Mouse (Mus musculus) liver, postnatal 0 days (tissue): ENCODE measurements around the gene Alg2. TPM values are rescaled to one million over a fixed set of nuclear protein-coding genes. Genes with fewer than 3 reads are reported as not detected.

ENCODE experiments used
- ATAC-seq: fragments of 200-750 bp; cut with Nextera tagmentation; 2 replicates; pipeline ENCODE4 v1.8.0; 2017; ENCODE audit warnings: mild to moderate bottlenecking, moderate library complexity
- DNase-seq: peaks from one replicate; pipeline ENCODE4 v3.0.0-alpha.2; 2016
- H3K27ac ChIP-seq: fragments of 300-500 bp; sonication (generic); 2 replicates; pipeline ENCODE4 v1.5.1; 2014; ENCODE audit warnings: antibody characterized with exemption, moderate library complexity, mild to moderate bottlenecking, low read depth
- H3K27me3 ChIP-seq: fragments of 300-500 bp; sonication (generic); 2 replicates; pipeline ENCODE4 v1.6.1; 2014; ENCODE audit warnings: low read length, control low read depth, mixed read lengths; ENCODE audit not compliant: insufficient read depth
- H3K36me3 ChIP-seq: fragments of 300-500 bp; sonication (generic); replicated peaks from 2 replicates; pipeline ENCODE4 v1.6.1; 2014; ENCODE audit warnings: mild to moderate bottlenecking, control low read depth, low read length, moderate library complexity, mixed read lengths; ENCODE audit not compliant: insufficient read depth
- H3K4me1 ChIP-seq: fragments of 300-500 bp; sonication (generic); 2 replicates; pipeline ENCODE4 v1.6.1; 2014; ENCODE audit warnings: antibody characterized with exemption, mild to moderate bottlenecking, control low read depth; ENCODE audit not compliant: insufficient read depth
- H3K4me2 ChIP-seq: fragments of 300-500 bp; sonication (generic); 2 replicates; pipeline ENCODE4 v1.6.1; 2014; ENCODE audit warnings: low read depth, mild to moderate bottlenecking, low read length, moderate library complexity, mixed read lengths
- H3K4me3 ChIP-seq: fragments of 300-500 bp; sonication (generic); 2 replicates; pipeline ENCODE4 v1.5.1; 2014; ENCODE audit warnings: low read depth, low read length
- H3K9ac ChIP-seq: fragments of 300-500 bp; sonication (generic); replicated peaks from 2 replicates; pipeline ENCODE4 v1.6.1; 2014; ENCODE audit warnings: mild to moderate bottlenecking, moderate library complexity
- H3K9me3 ChIP-seq: fragments of 300-500 bp; sonication (generic); 2 replicates; pipeline ENCODE4 v1.6.1; 2016; ENCODE audit warnings: mild to moderate bottlenecking, control low read depth, low read length, mixed read lengths
- CTCF ChIP-seq: sonication (generic); IDR thresholded peaks from 2 replicates; pipeline ENCODE4 v1.5.1; 2016; ENCODE audit warnings: antibody characterized with exemption, low read depth
- EP300 ChIP-seq: IDR thresholded peaks from 2 replicates; pipeline ENCODE4 v1.6.1; 2016; ENCODE audit warnings: antibody characterized with exemption, low read depth, mild to moderate bottlenecking
- WGBS: fragments of 180-500 bp; shearing (Covaris S2); extraction: QIAGEN DNeasy Blood & Tissue Kit; methylation state at CpG from one replicate; pipeline ENCODE4 v1.1.7; 2014; ENCODE audit not compliant: insufficient replicate concordance; 5-methylcytosine and 5-hydroxymethylcytosine counted together
- polyA plus RNA-seq: library from polyadenylated mRNA; unstranded; fragments of >200 nt; fragmentation: Nextera tagmentation; extraction: Ambion mirVana; gene quantifications from 2 replicates; pipeline ENCODE4 v1.2.1, GENCODE M21; 2015

The Alg2 gene
- polyA plus RNA-seq, 1 experiment from 2014 or later: 8.7 TPM

- TF ChIP-seq CTCF (no peak), EP300 (no peak)
- Histone ChIP-seq H3K27me3 (no peaks in the 10 kb centered on the region), H3K4me1 (no peaks in the 10 kb centered on the region), H3K36me3 (no peaks in the 10 kb centered on the region), H3K9ac (no peak overlapping the region), H3K9me3 (no peaks in the 10 kb centered on the region), H3K27ac (no peak overlapping the region), H3K4me3 (no peak overlapping the region), H3K4me2 (no peak overlapping the region)
- ATAC-seq: no peak
- DNase-seq: no peak
- 67% methylated on average over 12 of the region's 12 CpGs for WGBS
Measured at GRCm38 (mm10) chr4:47492311-47493086, 18.4 kb upstream of the Alg2 start.

- Histone ChIP-seq H3K9ac (no peak overlapping the region), H3K4me2 (no peak overlapping the region), H3K4me3 (no peak overlapping the region), H3K36me3 (no peaks in the 10 kb centered on the region), H3K27me3 (no peaks in the 10 kb centered on the region), H3K27ac (no peak overlapping the region), H3K9me3 (no peaks in the 10 kb centered on the region), H3K4me1 (no peaks in the 10 kb centered on the region)
- 77% methylated on average over 6 of the region's 6 CpGs for WGBS
- ATAC-seq: no peak
- no peak for TF ChIP-seq CTCF
- no peak for TF ChIP-seq EP300
- no peak for DNase-seq
Measured at GRCm38 (mm10) chr4:47491243-47491642, 17.1 kb upstream of the Alg2 start.

DNA sequence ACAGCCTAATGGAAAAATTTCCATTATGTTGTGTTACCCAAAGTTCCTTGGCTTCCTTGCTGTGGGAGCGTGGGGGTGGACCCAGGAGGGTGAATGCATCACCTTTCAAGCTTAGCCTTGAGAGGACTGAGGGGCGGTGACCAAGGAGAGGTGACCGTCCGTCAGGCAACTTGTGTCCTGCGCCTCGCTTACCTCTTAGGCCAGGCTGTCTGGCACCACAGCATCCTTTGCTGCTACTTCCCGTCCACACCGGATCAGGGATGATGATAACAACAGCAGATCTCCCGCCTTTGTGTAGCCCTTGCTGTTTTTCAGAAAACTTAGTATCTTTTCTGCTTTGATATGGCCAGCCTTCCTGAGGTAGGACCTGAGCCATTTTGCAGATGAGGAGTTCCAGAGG is 6.4 kb upstream of the Alg2 start:
- no peak for ATAC-seq
- TF ChIP-seq EP300 (no peak), CTCF (no peak)
- no peaks in the 10 kb centered on the region for H3K9me3 ChIP-seq
- H3K4me2 ChIP-seq: no peak overlapping the region
- H3K36me3 ChIP-seq: peaks cover 42% of the 10 kb centered on the region
- H3K9ac ChIP-seq: no peak overlapping the region
- H3K27me3 ChIP-seq: no peaks in the 10 kb centered on the region
- H3K27ac ChIP-seq: no peak overlapping the region
- no peak overlapping the region for H3K4me3 ChIP-seq
- H3K4me1 ChIP-seq: peaks cover 1% of the 10 kb centered on the region; the same call in 1 of the 2 replicates
- WGBS: 89% methylated on average over 9 of the region's 9 CpGs
- no peak for DNase-seq

DNA sequence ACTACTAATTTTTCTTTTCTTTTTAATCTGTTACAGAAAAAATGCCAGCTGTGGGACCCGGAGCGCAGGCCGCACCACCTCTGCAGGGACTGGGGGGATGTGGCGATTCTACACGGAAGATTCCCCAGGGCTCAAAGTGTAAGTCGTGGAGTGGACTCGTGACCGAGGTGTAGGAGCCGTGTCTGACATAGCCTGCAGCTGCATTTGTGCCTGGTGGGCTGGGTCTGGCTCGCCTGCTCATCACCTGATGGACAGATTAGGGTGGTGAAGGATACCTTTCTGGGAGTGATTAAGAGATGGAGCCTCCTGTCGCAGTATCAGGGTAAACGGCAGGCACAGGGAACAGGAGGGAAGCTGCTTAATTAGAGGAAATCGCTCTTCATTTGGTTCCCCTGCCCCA is 6.0 kb upstream of the Alg2 start:
- Histone ChIP-seq H3K27ac (no peak overlapping the region), H3K27me3 (no peaks in the 10 kb centered on the region), H3K9ac (no peak overlapping the region), H3K4me1 (peaks cover 5% of the 10 kb centered on the region; the same call in 1 of the 2 replicates), H3K36me3 (peaks cover 42% of the 10 kb centered on the region), H3K4me3 (no peak overlapping the region), H3K9me3 (no peaks in the 10 kb centered on the region), H3K4me2 (no peak overlapping the region)
- TF ChIP-seq CTCF: no peak
- no peak for TF ChIP-seq EP300
- WGBS: 89% methylated on average over 13 of the region's 13 CpGs
- ATAC-seq (no peak), DNase-seq (no peak)

GRCm38 (mm10) chr4:47477539-47477938 is 3.4 kb upstream of the Alg2 start:
- DNase-seq: no peak
- H3K27ac ChIP-seq: no peak overlapping the region
- WGBS: 85% methylated on average over 6 of the region's 6 CpGs
- ATAC-seq: no peak
- H3K36me3 ChIP-seq: peaks cover 38% of the 10 kb centered on the region
- no peaks in the 10 kb centered on the region for H3K27me3 ChIP-seq
- no peak overlapping the region for H3K4me2 ChIP-seq
- H3K9me3 ChIP-seq: no peaks in the 10 kb centered on the region
- H3K4me3 ChIP-seq: no peak overlapping the region
- H3K9ac ChIP-seq: no peak overlapping the region
- no peak for TF ChIP-seq CTCF
- TF ChIP-seq EP300: no peak
- peaks cover 11% of the 10 kb centered on the region for H3K4me1 ChIP-seq

- DNase-seq (no peak), ATAC-seq (peak; percentile 28)
- H3K9ac ChIP-seq: peak overlapping the region; percentile 82
- H3K4me2 ChIP-seq: peak overlapping the region; percentile 85
- no peaks in the 10 kb centered on the region for H3K9me3 ChIP-seq
- 12% methylated on average over 31 of the region's 31 CpGs for WGBS
- no peaks in the 10 kb centered on the region for H3K27me3 ChIP-seq
- peaks cover 39% of the 10 kb centered on the region for H3K36me3 ChIP-seq
- H3K4me3 ChIP-seq: peak overlapping the region; percentile 73
- TF ChIP-seq EP300: no peak
- TF ChIP-seq CTCF: no peak
- H3K4me1 ChIP-seq: peaks cover 11% of the 10 kb centered on the region
- peak overlapping the region; percentile 82 for H3K27ac ChIP-seq
Measured at GRCm38 (mm10) chr4:47474730-47475643, 854 bp upstream of the Alg2 start.
